In the genomic region with DNA sequence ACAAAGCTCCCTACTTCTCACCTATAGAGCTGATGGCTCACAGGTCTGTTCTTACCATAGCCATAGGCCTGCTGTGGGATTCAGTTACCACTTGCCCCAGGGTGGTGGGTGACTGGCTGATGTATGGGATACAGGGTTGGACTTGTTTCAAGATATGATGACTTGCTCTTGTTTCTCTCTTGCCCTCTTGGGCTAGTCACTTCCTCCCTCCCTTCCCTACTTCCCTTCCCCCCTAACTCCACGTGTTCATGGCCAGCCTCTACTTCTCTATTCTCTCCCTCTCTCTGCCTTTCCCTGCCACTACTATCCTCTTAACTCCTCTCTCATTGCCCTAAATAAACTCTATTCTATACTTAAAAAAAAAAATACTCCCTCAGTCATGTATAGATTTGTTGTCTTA, we compare ENCODE assay signal across 20 mouse cellular contexts.
"Had no signal": no experiment of that assay in that cellular context is flagged by ENCODE, and none has a peak within 500 bp of the region (broad histone marks: within the 10 kb centered on the region; RNA-seq: fewer than 3 reads in every experiment).

No protein-coding gene starts in this region.

- H3K4me3 ChIP-seq: liver, embryonic 15.5 days; lung, embryonic 15.5 days; megakaryocyte, embryonic 14.5 days; midbrain, embryonic 13.5 days; midbrain, embryonic 15.5 days; neural tube, embryonic 12.5 days; stomach, embryonic 15.5 days had no signal

- DNase-seq: liver, postnatal 0 days; lung, adult 2 months; lung, postnatal 14 days; lung, postnatal 36 days; retina, postnatal 1 day; right cerebral cortex, adult 18-20 months; right cerebral cortex, postnatal 14 days; thymus, adult 2 months; thymus, postnatal 25 days had no signal

- H3K9me3 ChIP-seq: liver, embryonic 15.5 days; lung, embryonic 15.5 days; megakaryocyte, embryonic 14.5 days; midbrain, embryonic 13.5 days; midbrain, embryonic 15.5 days; neural tube, embryonic 12.5 days; stomach, embryonic 15.5 days had no signal

- H3K9ac ChIP-seq: liver, embryonic 15.5 days; liver, postnatal 0 days; lung, embryonic 15.5 days; midbrain, embryonic 13.5 days; midbrain, embryonic 15.5 days; neural tube, embryonic 12.5 days; stomach, embryonic 15.5 days had no signal

- H3K27me3 ChIP-seq: liver, embryonic 15.5 days; lung, embryonic 15.5 days; megakaryocyte, embryonic 14.5 days; midbrain, embryonic 13.5 days; midbrain, embryonic 15.5 days; neural tube, embryonic 12.5 days; stomach, embryonic 15.5 days had no signal

- H3K36me3 ChIP-seq: liver, embryonic 15.5 days; lung, embryonic 15.5 days; midbrain, embryonic 13.5 days; midbrain, embryonic 15.5 days; neural tube, embryonic 12.5 days; stomach, embryonic 15.5 days had no signal

- H3K4me2 ChIP-seq: liver, embryonic 15.5 days; lung, embryonic 15.5 days; midbrain, embryonic 11.5 days; midbrain, embryonic 13.5 days; midbrain, embryonic 15.5 days; neural tube, embryonic 12.5 days; stomach, embryonic 15.5 days had no signal

- ATAC-seq: liver, postnatal 0 days; lung, postnatal 0 days; midbrain, embryonic 13.5 days; midbrain, embryonic 15.5 days had no signal

- H3K27ac ChIP-seq: liver, embryonic 15.5 days; lung, embryonic 15.5 days; macrophage; midbrain, embryonic 13.5 days; midbrain, embryonic 15.5 days; neural tube, embryonic 12.5 days; stomach, embryonic 15.5 days; stomach, postnatal 0 days had no signal

- H3K4me1 ChIP-seq: lung, embryonic 15.5 days; midbrain, embryonic 13.5 days; midbrain, embryonic 15.5 days; neural tube, embryonic 12.5 days; stomach, embryonic 15.5 days had no signal
